Mouse (Mus musculus): ENCODE data around the gene Ppp6r1. TPM values are rescaled to one million over a fixed set of nuclear protein-coding genes. Genes with fewer than 3 reads are reported as not detected.

Gene Ppp6r1
- total RNA-seq, 4 experiments from 2014 or later, result 130 to 139 (median 134) TPM

DNA sequence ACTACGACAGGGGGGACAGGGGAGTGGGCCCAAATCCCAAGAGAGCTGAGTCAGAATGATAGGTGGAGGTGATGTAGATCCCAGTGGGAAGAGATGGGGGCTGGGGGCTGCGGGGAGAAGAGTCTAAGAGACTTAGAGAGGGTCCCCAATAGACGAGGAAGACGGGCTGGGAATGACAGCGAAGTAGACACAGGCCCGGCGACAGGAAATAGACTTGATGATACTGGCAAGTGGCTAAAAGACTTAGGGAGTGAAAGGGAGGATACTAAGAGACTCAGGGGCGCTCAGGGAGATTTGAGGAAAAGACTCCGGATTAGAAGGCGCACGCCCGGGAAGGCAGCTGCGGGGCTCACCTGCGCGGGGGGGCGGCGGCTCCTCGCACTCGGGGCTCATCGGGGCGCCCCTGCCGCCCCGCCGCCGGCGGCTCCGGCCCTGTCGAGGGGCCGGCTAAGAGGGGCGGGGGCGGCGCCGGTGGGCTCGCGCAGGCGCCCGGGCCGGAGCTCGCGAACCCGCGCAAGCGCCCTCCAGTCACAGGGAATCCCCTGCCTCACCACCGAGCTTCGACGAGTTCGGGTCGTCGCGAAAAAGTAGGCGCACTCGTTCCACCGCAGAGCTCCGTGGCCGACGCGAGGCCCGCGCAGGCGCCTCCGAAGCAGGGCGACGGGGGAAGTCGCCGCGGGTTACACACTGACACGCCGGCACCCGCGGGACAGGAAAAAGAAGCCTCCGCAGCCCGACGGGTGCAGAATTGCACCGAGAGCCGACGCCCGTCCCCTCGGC, 501 bp downstream of the Ppp6r1 start:
- DNase-seq (ENCODE audit: low spot score in 2 of 2), result no peak

- DNase-seq (ENCODE audit: low spot score in 2 of 2), result peak in 1 of 2 experiments; percentile 31
Measured at GRCm38 (mm10) chr7:4657521-4658127, 1.2 kb downstream of the Ppp6r1 start.

DNA sequence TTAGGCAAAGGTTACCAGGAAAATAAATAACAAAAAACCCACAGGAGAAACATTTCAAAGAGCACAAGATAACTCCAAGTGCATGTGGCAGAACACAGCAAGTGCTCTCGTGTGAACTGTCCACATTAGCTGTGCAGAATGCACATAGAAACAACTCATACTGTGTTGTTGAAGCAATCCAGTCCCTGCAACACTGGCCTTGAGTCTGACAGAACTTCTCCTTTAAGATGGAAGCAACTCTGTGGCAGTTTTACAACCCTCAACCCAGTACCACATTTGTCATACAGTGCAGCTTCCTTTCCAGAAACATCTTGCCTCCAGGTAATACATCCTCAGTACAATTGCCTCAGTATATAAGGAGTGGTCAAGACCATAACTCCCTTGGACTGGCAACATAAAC, 2.0 kb downstream of the Ppp6r1 start:
- DNase-seq (ENCODE audit: low spot score in 2 of 2), result no peak

- no peak for DNase-seq (ENCODE audit: low spot score in 2 of 2)
Measured at GRCm38 (mm10) chr7:4655916-4656315, 2.9 kb downstream of the Ppp6r1 start.

DNA sequence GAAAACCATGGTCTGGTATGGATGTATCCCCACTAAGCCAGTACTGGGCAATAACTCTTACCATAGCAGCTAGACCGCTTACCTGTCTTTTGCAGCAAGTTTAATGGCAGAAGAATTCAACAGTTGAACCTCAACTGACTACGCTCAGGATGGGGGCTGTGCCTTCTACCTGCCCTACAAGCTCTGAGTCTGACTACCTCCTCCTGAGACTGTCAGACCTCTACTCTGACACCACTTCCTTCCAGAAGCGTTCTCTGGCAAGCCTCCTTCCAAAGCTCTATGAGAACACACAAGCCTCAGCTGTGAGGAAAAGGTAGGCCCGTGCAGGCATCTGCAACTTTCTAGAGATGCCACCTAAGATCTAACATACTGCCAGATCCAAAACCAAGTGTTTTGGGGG, 3.4 kb downstream of the Ppp6r1 start:
- DNase-seq (ENCODE audit: low spot score in 2 of 2), result no peak

- DNase-seq (ENCODE audit: low spot score in 2 of 2), result no peak
Measured at GRCm38 (mm10) chr7:4654221-4654620, 4.6 kb downstream of the Ppp6r1 start.

- no peak for DNase-seq (ENCODE audit: low spot score in 2 of 2)
Measured at GRCm38 (mm10) chr7:4653780-4654179, 5.0 kb downstream of the Ppp6r1 start.

GRCm38 (mm10) chr7:4653351-4653750, 5.5 kb downstream of the Ppp6r1 start:
- DNase-seq (ENCODE audit: low spot score in 2 of 2), result no peak

DNA sequence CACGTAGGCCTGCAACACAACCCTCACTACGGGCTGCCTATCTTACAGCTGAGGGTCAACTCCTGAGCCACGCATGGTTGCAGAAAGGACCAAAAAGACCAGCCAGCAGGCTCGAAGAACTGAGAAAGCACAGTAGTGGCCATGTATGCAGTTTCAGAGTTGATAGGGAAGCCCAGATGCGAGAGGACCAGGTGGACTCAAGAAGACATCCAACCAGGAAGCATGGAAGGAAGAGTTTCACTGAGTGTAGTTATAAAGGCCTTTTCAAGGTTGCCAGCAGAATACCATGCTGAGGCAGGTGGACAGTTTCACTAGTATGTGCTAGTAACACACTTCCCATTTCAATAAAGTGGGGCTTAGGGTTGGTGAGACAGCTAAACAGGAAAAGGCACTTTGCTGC, 6.1 kb downstream of the Ppp6r1 start:
- DNase-seq (ENCODE audit: low spot score in 2 of 2), result no peak

GRCm38 (mm10) chr7:4651581-4651980, 7.2 kb downstream of the Ppp6r1 start:
- DNase-seq (ENCODE audit: low spot score in 2 of 2), result no peak

DNA sequence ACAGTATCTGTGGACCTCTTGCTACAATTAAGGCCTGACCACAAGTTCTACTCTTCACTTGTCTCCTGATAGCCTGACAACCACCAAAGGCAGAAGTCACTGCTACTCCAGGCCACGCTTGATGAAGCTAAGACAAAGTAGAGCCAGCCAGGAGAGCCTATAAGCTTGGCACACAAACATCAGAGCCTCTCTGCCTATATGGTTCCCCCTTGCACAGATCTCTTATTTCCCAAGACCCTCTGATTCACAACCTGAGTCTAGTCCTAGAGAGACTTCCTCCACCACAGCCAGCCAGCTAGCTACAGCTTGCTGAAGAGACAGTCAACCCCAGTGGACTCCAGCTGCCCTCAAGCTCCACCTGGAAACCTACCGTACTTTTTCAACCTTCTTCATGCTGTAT, 10.8 kb downstream of the Ppp6r1 start:
- no peak for DNase-seq (ENCODE audit: low spot score in 2 of 2)

DNA sequence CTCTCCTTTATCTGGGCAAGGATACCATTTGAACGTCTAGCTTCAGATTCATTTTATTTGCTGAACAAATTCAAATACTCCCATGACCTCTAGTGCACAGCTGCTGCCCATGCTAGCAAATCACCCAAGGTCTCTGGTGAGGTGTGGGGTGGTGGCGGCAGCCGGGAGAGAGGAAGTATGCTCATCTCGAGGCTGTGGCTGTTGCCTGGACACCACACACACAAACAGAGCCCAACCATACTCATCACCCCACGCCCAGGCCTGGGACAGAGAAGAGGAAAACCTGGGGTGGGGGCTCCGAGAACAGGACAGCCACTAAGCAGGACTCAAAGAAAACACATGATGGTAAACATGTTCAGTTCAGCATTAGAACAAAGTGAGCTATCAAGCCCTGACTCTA, 11.5 kb downstream of the Ppp6r1 start:
- no peak for DNase-seq (ENCODE audit: low spot score in 2 of 2)

GRCm38 (mm10) chr7:4646806-4647205, 12.0 kb downstream of the Ppp6r1 start:
- no peak for DNase-seq (ENCODE audit: low spot score in 2 of 2)

DNA sequence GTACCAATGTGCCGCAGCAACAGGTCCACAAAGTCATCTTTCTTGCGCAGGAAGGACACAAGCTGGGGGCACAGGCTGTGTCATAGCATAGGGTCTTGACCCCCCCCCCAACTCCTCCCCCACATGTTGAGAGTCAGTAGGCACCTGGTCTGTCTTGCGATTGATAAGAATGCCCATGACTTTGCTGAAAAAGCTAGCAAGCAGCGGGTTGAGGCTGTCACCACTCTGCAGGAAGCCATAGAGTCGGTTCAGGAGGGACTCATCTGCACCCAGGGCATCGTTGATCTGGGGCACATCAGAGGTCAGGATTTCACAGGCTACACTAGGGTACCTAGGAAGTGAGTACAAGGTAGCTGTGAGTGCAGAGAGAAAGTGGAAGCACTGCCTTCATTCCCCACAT, 15.6 kb downstream of the Ppp6r1 start:
- no peak for DNase-seq (ENCODE audit: low spot score in 2 of 2)

DNA sequence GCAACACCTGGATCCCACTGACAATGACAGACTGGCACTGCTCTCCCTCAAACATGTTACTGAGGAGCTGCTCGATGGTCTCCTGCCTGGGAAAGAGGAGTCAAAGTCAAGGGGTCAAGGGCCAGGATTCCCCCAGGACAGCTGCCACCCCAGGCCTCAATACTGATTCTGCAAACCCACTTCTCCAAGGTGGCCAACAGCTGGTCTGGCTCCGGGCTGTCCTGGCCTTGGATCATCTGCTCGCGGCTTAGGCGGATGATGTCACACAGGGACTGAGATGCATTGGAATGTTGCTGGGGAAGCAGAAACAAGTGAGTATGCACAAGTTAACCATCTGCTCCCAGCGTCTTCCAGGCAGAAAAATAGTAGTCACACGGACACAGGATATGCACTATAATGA, 16.9 kb downstream of the Ppp6r1 start:
- DNase-seq (ENCODE audit: low spot score in 2 of 2), result no peak

DNA sequence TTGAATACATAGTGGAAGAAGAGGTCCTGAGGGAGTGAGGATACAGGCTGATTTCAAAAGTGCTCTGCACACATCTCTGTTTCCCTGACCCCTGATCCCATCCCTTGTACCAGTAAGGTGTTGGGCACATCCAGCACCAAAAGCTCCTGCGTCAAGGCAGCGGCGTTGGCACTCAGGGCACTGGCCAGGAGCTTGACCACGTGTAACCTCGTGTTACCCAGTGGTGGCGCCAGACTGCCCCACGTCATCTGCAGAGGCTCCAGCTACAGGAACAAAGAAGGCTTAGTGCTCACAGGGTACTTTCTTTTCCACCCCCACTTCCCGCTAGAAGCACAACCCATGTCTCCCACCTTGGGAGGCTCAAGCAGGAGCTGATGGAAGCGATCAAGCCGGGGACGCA, 17.7 kb downstream of the Ppp6r1 start:
- DNase-seq (ENCODE audit: low spot score in 2 of 2), result peak in 1 of 2 experiments; percentile 42

DNA sequence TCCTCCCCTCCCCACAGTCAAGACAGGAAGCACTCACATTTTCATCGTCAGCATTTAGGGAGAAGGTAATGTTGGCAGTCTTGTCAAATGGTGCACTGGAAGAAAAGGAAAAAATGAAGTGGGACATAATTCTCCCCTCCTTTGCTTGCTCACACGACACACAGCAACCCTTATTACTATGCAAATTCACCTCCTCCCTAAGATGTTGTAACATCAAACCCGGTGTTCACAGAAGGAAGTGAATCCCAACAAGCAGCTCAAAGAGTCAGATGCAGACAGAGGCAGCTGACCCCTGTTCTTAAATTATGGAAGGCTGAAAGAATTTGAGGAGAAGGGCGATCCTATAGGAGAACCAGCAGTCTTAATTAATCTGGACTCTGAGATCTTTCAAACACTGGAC, 22.6 kb downstream of the Ppp6r1 start:
- DNase-seq (ENCODE audit: low spot score in 2 of 2), result no peak

DNA sequence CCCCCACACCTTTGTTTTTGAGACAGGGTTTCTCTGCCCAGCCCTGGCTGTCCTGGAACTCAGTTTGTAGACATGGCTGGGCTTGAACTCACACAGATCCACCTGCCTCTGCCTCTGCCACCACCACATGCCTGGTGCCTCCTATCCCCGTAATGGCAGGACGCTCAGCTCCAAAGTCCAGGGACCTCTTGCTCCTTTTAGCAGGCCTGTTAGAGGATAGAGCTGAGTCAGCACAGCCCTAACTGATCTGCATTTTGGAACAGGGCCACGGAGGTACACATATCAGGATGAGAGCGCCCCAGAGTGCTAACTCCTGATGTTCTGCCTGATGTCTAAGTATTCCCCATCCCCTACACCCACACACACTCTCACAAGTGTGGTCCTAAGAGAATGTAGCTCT, 27.8 kb downstream of the Ppp6r1 start, which contains the start of gene Tmem86b:
Gene Tmem86b (minus strand): TSS at position 392 of the 400 bp plus-strand sequence.
- no peak for DNase-seq (ENCODE audit: low spot score in 2 of 2)

- DNase-seq (ENCODE audit: low spot score in 2 of 2), result no peak
Measured at GRCm38 (mm10) chr7:4630198-4630597, 28.6 kb downstream of the Ppp6r1 start.

DNA sequence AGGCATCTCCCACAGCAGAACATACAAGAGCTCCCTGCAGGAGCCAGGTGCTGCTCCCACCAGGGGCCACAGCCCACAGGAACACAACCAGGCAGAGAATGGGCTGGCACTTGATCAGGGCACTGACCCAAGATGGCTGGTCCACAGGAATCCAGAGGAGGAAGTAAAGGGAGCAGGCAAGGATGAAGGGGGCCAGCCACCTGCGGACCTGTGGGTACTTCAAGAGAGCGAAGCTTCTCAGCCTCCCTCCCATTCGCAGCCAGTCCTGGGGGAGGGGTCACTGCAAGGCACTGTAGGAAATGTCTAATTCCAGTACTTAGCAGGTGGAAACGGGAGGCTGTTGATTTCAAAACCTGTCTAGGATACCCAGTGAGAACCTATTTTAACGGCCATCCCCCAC, 29.2 kb downstream of the Ppp6r1 start:
- no peak for DNase-seq (ENCODE audit: low spot score in 2 of 2)

DNA sequence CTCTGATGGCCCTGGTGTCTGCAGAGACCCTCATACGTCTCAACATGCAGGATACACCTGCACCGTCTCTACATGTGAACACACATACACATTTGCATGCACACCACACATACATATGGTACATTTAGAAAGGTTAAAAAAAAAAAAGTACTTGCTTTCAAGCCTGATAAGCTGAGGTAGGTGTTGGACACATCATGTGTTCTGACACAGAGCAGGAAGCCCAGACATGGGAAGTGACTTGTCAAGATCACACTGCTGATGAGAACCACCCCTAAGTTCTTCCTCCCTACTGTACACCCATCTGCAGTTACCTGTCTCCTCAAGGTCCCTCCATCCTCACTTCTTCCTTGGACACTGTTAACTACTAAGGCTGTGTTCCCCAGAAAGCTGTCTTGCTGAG, 32.9 kb downstream of the Ppp6r1 start:
- DNase-seq (ENCODE audit: low spot score in 2 of 2), result no peak

DNA sequence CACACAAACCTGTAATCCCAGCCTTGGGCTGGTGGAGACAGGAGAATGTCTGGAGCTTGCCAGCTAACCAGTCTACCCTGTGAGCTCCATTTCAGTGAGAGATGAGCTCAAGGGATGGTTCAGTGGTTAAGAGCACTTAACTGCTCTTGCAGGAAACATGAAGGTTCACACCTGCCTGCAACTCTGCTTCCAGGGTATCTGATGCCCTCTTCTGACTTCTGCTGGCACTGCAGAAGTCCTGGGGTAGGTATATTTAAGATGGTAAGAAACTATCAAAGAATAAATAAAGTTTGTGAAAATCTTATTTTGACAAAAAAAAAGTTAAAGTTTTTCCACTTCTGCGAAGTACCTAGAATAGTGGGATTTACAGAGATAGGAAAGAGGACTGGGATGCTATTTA, 34.5 kb downstream of the Ppp6r1 start:
- DNase-seq (ENCODE audit: low spot score in 2 of 2), result no peak

GRCm38 (mm10) chr7:4623544-4624189, 35.2 kb downstream of the Ppp6r1 start:
- no peak for DNase-seq (ENCODE audit: low spot score in 2 of 2)

Measured in layer of hippocampus, adult 8-10 months (tissue).